Mouse (Mus musculus) megakaryocyte progenitor cell, adult 5-6 weeks (primary cell): ENCODE measurements around the gene 5031439G07Rik. TPM values are rescaled to one million over a fixed set of nuclear protein-coding genes. Genes with fewer than 3 reads are reported as not detected.
A peak's percentile ranks its signal among the peaks of the same experiment; 100 is the strongest.

Source experiments
- ATAC-seq: replicated peaks from 2 replicates; pipeline ENCODE4 v1.8.0; 2016; ENCODE audit warnings: mild to moderate bottlenecking, moderate TSS enrichment, inconsistent platforms; ENCODE audit not compliant: poor library complexity
- total RNA-seq, 2 experiments: library from RNA; stranded (forward) in 1 of 2; stranded (reverse) in 1 of 2; fragments of 157-497, 149-512 nt in 1 of 2; fragments of 200-1000 nt in 1 of 2; gene quantifications; 2 replicates each; pipeline versions ENCODE4 v1.2.3 to v1.2.4; 2015 to 2017

5031439G07Rik gene
- total RNA-seq, 2 experiments from 2014 or later, result 8.0 to 17.7 TPM

- ATAC-seq, result peak; percentile 83
These were observed 7.6 kb upstream of the 5031439G07Rik start for GRCm38 (mm10) chr15:84995967-84996366.

GRCm38 (mm10) chr15:84995041-84995440 lies 6.7 kb upstream of the 5031439G07Rik start:
- ATAC-seq, result peak; percentile 58

GRCm38 (mm10) chr15:84994498-84994897 lies 6.1 kb upstream of the 5031439G07Rik start:
- peak; percentile 70 for ATAC-seq

GRCm38 (mm10) chr15:84989771-84990170 lies 1.4 kb upstream of the 5031439G07Rik start:
- ATAC-seq, result no peak

- ATAC-seq, result no peak
These were observed 747 bp upstream of the 5031439G07Rik start for GRCm38 (mm10) chr15:84989098-84989497.

GRCm38 (mm10) chr15:84987020-84987815 lies 1.1 kb downstream of the 5031439G07Rik start:
- no peak; the same call in 1 of the 2 replicates for ATAC-seq

- ATAC-seq, result peak; percentile 27; the same call in 1 of the 2 replicates
These were observed 2.0 kb downstream of the 5031439G07Rik start for GRCm38 (mm10) chr15:84986171-84987019.

GRCm38 (mm10) chr15:84985516-84986160 lies 2.7 kb downstream of the 5031439G07Rik start:
- no peak for ATAC-seq

GRCm38 (mm10) chr15:84983721-84984120 lies 4.6 kb downstream of the 5031439G07Rik start:
- no peak for ATAC-seq

GRCm38 (mm10) chr15:84982888-84983287 lies 5.5 kb downstream of the 5031439G07Rik start:
- no peak for ATAC-seq

- ATAC-seq, result no peak
These were observed 6.6 kb downstream of the 5031439G07Rik start for GRCm38 (mm10) chr15:84981609-84982313.

- ATAC-seq, result no peak
These were observed 12.6 kb downstream of the 5031439G07Rik start for GRCm38 (mm10) chr15:84975729-84976128.

- no peak for ATAC-seq
These were observed 14.8 kb downstream of the 5031439G07Rik start for GRCm38 (mm10) chr15:84973544-84973871.

- ATAC-seq, result no peak
These were observed 15.3 kb downstream of the 5031439G07Rik start for GRCm38 (mm10) chr15:84972860-84973543.

- peak; percentile 54 for ATAC-seq
These were observed 19.8 kb downstream of the 5031439G07Rik start for GRCm38 (mm10) chr15:84968534-84968933.

- peak; percentile 83 for ATAC-seq
These were observed 22.6 kb downstream of the 5031439G07Rik start for GRCm38 (mm10) chr15:84965575-84966360.

GRCm38 (mm10) chr15:84964771-84965170 lies 23.6 kb downstream of the 5031439G07Rik start:
- 0 out of 2 replicates have a peak, but pooled peaks have one; percentile 39 for ATAC-seq

GRCm38 (mm10) chr15:84962518-84962917 lies 25.8 kb downstream of the 5031439G07Rik start:
- no peak for ATAC-seq

GRCm38 (mm10) chr15:84960692-84961091 lies 27.7 kb downstream of the 5031439G07Rik start:
- no peak for ATAC-seq
